Mouse (Mus musculus) thymus, postnatal 36 days (tissue): ENCODE data around the gene Myo9a.
A peak's percentile ranks its signal among the peaks of the same experiment; 100 is the strongest.
"Not testable (repeated sequence)": the region's sequence is repeated elsewhere in the genome, so short reads cannot be mapped to it uniquely, and the experiment has no call there.

ENCODE experiments used
- DNase-seq, 2 experiments: peaks; one replicate each; pipeline ENCODE4 v3.0.0; 2022; ENCODE audit warnings: mixed read lengths in 2 of 2

Myo9a gene

GRCm38 (mm10) chr9:59751966-59752365 is 1.3 kb downstream of the Myo9a start:
- no peak for DNase-seq

- DNase-seq: no peak
These were observed 4.5 kb downstream of the Myo9a start for GRCm38 (mm10) chr9:59755199-59755598.

- not testable (repeated sequence) for DNase-seq
These were observed 6.3 kb downstream of the Myo9a start for GRCm38 (mm10) chr9:59757016-59757415.

GRCm38 (mm10) chr9:59760515-59760914 is 9.8 kb downstream of the Myo9a start:
- DNase-seq: no peak

GRCm38 (mm10) chr9:59766966-59767461 is 16.3 kb downstream of the Myo9a start:
- not testable (repeated sequence) for DNase-seq

GRCm38 (mm10) chr9:59806046-59806774 is 55.5 kb downstream of the Myo9a start:
- DNase-seq: not testable (repeated sequence)

- no peak for DNase-seq
These were observed 133.9 kb downstream of the Myo9a start for GRCm38 (mm10) chr9:59884551-59884950.

- DNase-seq: no peak
These were observed 152.7 kb downstream of the Myo9a start for GRCm38 (mm10) chr9:59903382-59903781.

- DNase-seq: no peak
These were observed 164.1 kb downstream of the Myo9a start for GRCm38 (mm10) chr9:59914761-59915160.

- no peak for DNase-seq
These were observed 179.6 kb downstream of the Myo9a start for GRCm38 (mm10) chr9:59930248-59930647.

GRCm38 (mm10) chr9:59935866-59936265 is 185.2 kb downstream of the Myo9a start:
- not testable (repeated sequence) for DNase-seq

- no peak for DNase-seq
These were observed 187.8 kb downstream of the Myo9a start for GRCm38 (mm10) chr9:59938529-59938928.

- DNase-seq: no peak
These were observed 189.0 kb downstream of the Myo9a start for GRCm38 (mm10) chr9:59939691-59940090.

- no peak for DNase-seq
These were observed 190.5 kb downstream of the Myo9a start for GRCm38 (mm10) chr9:59940913-59941884.

- DNase-seq: peak; percentile 28 to 44
These were observed 191.2 kb downstream of the Myo9a start for GRCm38 (mm10) chr9:59941885-59942350.

GRCm38 (mm10) chr9:59942501-59943085 is 191.9 kb downstream of the Myo9a start:
- no peak for DNase-seq

- DNase-seq: no peak
These were observed 193.1 kb downstream of the Myo9a start for GRCm38 (mm10) chr9:59943826-59944225.

GRCm38 (mm10) chr9:59945241-59945640 is 194.5 kb downstream of the Myo9a start:
- no peak for DNase-seq

GRCm38 (mm10) chr9:59947271-59947670 is 196.6 kb downstream of the Myo9a start:
- no peak for DNase-seq

- no peak for DNase-seq
These were observed 197.5 kb downstream of the Myo9a start for GRCm38 (mm10) chr9:59948226-59948625.

- no peak for DNase-seq
These were observed 198.1 kb downstream of the Myo9a start for GRCm38 (mm10) chr9:59948691-59949250.

- DNase-seq: no peak
These were observed 198.8 kb downstream of the Myo9a start for GRCm38 (mm10) chr9:59949511-59949910.

- DNase-seq: no peak
These were observed 199.3 kb downstream of the Myo9a start for GRCm38 (mm10) chr9:59949981-59950380.
